Mouse (Mus musculus) heart, adult 2 months (tissue): ENCODE data around the gene Vwa2.

ENCODE experiments used
- CTCF ChIP-seq: fragments of 200-600 bp; IDR thresholded peaks from 2 replicates; pipeline ENCODE4 v1.8.1; 2022; ENCODE audit warnings: antibody characterized with exemption, mild to moderate bottlenecking, moderate library complexity
- EP300 ChIP-seq: fragments of 200-500 bp; IDR thresholded peaks from 2 replicates; pipeline ENCODE4 v1.6.1; 2011; ENCODE audit warnings: low read depth, low read length, control low read depth; ENCODE audit not compliant: insufficient read depth
- POLR2A ChIP-seq: fragments of 200-500 bp; IDR thresholded peaks from 2 replicates; pipeline ENCODE4 v1.6.1; 2011; ENCODE audit warnings: mild to moderate bottlenecking, low read depth, low read length, control low read depth; ENCODE audit not compliant: insufficient read depth

GRCm38 (mm10) chr19:56935111-56935510 is 61.1 kb downstream of the Vwa2 start:
- TF ChIP-seq POLR2A = no peak
- no peak for TF ChIP-seq CTCF
- no peak for TF ChIP-seq EP300
